Mouse (Mus musculus) neural tube, embryonic 14.5 days (tissue): ENCODE measurements around the gene Tsga10ip. TPM values are rescaled to one million over a fixed set of nuclear protein-coding genes. Genes with fewer than 3 reads are reported as not detected.
"Not testable (repeated sequence)": the region's sequence is repeated elsewhere in the genome, so short reads cannot be mapped to it uniquely, and the experiment has no call there.

Experiments used
- ATAC-seq: fragments of 200-750 bp; cut with Nextera tagmentation; 2 replicates; pipeline ENCODE4 v1.8.0; 2017; ENCODE audit warnings: low read depth, mild to moderate bottlenecking, moderate TSS enrichment, moderate library complexity
- H3K27ac ChIP-seq: fragments of 300-500 bp; sonication (generic); 2 replicates; pipeline ENCODE4 v1.5.1; 2014; ENCODE audit warnings: low read depth, mild to moderate bottlenecking, control low read depth, low read length, moderate library complexity, mixed read lengths
- H3K27me3 ChIP-seq: fragments of 300-500 bp; sonication (generic); 2 replicates; pipeline ENCODE4 v1.6.1; 2014; ENCODE audit warnings: low read length; ENCODE audit not compliant: control insufficient read depth, insufficient read depth
- H3K36me3 ChIP-seq: fragments of 300-500 bp; sonication (generic); 2 replicates; pipeline ENCODE4 v1.6.1; 2014; ENCODE audit warnings: low read length, mixed read lengths; ENCODE audit not compliant: control insufficient read depth, insufficient read depth
- H3K4me1 ChIP-seq: fragments of 300-500 bp; sonication (generic); 2 replicates; pipeline ENCODE4 v1.6.1; 2014; ENCODE audit warnings: low read length; ENCODE audit not compliant: control insufficient read depth, insufficient read depth
- H3K4me2 ChIP-seq: fragments of 300-500 bp; sonication (generic); 2 replicates; pipeline ENCODE4 v1.6.1; 2014; ENCODE audit warnings: mild to moderate bottlenecking, low read depth, low read length, control low read depth
- H3K4me3 ChIP-seq: fragments of 300-500 bp; sonication (generic); 2 replicates; pipeline ENCODE4 v1.5.1; 2014; ENCODE audit warnings: low read depth, low read length, control low read depth, mixed read lengths
- H3K9ac ChIP-seq: fragments of 300-500 bp; sonication (generic); replicated peaks from 2 replicates; pipeline ENCODE4 v1.6.1; 2014; ENCODE audit warnings: low read depth, mild to moderate bottlenecking, control low read depth, low read length, mixed read lengths
- H3K9me3 ChIP-seq: fragments of 300-500 bp; sonication (generic); 2 replicates; pipeline ENCODE4 v1.6.1; 2016; ENCODE audit warnings: low read length; ENCODE audit not compliant: control insufficient read depth
- WGBS: fragments of 180-500 bp; shearing (Covaris S2); extraction: QIAGEN DNeasy Blood & Tissue Kit; methylation state at CpG from one replicate; pipeline ENCODE4 v1.1.7; 2014; 5-methylcytosine and 5-hydroxymethylcytosine counted together
- polyA plus RNA-seq: library from polyadenylated mRNA; unstranded; fragments of >200 nt; fragmentation: Nextera tagmentation; extraction: Ambion mirVana; gene quantifications from 2 replicates; pipeline ENCODE4 v1.2.1, GENCODE M21; 2014

Tsga10ip gene
- polyA plus RNA-seq, 1 experiment from 2014 or later: not detected

DNA sequence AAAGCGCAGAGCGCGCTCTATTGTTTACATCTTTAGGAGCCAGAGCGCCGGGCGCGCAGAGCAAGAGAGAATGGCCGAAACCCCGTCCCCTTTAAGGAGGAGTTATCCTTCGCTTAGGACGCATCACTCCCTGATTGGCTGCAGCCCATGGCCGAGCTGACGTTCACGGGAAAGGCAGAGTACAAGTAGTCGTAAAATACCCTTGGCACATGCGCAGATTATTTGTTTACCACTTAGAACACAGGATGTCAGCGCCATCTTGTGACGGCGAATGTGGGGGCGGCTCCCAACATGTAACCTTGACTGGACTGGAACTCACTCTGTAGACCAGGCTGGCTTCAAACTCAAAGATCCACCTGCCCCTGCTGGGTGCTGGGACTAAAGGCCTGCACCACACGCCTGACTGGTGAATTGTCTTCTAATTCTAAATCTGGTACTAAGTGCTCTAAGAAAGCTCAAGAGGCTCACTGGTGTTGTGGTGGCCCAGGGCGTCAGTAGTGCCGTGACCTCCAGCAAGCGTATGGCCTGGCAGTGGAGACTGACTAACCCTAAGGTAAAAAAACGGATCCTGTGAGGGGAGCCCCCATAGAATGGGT is 4.3 kb upstream of the Tsga10ip start:
- Histone ChIP-seq H3K4me1 (peaks cover 11% of the 10 kb centered on the region), H3K4me3 (peak overlapping the region; percentile 58), H3K9ac (peak overlapping the region; percentile 66), H3K27ac (peak overlapping the region; percentile 88), H3K4me2 (peak overlapping the region; percentile 90)
- 10% methylated on average over 21 of the region's 25 CpGs for WGBS
- H3K36me3 ChIP-seq, H3K27me3 ChIP-seq, H3K9me3 ChIP-seq: not testable (repeated sequence)
- ATAC-seq: peak; percentile 87

DNA sequence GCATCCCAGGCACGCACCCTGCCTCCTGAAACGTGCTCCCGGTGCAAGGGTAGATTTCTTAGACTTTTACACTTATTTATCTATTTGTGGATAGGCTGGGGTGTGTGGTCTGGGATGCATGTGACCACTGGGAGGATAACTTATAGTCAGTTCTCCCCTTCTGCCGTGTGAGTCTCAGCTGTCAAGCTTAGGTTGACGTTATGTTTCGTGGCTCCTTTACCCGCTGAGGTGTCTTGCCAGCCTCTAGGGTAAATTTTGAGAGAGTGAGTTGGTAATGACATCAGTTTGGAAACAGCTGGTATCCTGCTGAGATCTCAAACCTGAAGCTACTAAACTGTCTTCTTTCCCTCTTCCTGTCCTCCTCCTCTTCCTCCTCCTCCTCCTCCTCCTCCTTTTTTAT is 3.6 kb upstream of the Tsga10ip start:
- Histone ChIP-seq H3K27ac (peak overlapping the region; percentile 29; the same call in 1 of the 2 replicates), H3K4me2 (peak overlapping the region; percentile 45), H3K36me3 (no peaks in the 10 kb centered on the region), H3K27me3 (no peaks in the 10 kb centered on the region), H3K9ac (peak overlapping the region; percentile 8; the same call in 1 of the 2 replicates), H3K9me3 (no peaks in the 10 kb centered on the region), H3K4me3 (peak overlapping the region; percentile 23), H3K4me1 (peaks cover 11% of the 10 kb centered on the region)
- 19% methylated on average over 7 of the region's 7 CpGs for WGBS
- ATAC-seq: no peak

DNA sequence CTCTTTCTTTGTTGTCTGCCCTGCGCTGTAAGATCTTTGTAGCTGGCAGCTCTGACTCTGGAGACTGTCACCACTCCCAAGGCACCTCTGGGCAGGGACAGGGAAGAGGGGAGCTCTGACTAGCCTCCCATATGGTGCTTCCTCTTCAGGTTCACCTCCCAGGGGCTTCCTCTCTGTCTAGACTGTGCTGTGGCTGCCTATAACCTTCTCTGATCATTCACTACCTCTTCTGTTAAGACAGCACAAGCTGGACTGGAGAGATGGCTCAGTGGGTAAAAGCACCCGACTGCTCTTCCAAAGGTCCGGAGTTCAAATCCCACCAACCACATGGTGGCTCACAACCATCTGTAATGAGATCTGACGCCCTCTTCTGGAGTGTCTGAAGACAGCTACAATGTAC is 1.3 kb downstream of the Tsga10ip start:
- H3K27me3 ChIP-seq, H3K4me1 ChIP-seq, H3K27ac ChIP-seq, H3K9ac ChIP-seq, H3K4me3 ChIP-seq, H3K9me3 ChIP-seq, ATAC-seq, H3K4me2 ChIP-seq, H3K36me3 ChIP-seq: not testable (repeated sequence)
- WGBS: 82% methylated on average over 4 of the region's 4 CpGs

DNA sequence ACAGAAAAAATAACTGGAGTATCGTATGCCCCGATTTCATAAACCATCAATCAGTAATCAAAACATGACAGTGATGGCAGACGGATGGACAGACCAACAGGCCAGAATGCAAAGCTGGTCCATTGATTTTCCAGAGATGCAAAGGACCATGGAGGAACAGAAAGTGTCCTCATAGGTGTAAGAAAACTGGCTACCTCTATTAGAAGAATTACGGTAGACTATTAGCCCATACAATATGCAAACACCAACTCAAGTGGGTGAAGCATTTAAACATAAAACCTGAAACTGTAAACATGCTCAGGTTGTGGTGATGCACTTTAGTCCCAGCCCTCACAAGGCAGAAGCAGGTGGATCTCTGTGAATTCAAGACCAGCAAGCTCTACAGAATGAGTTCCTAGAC is 7.0 kb downstream of the Tsga10ip start:
- Histone ChIP-seq H3K4me1 (no peaks in the 10 kb centered on the region), H3K36me3 (no peaks in the 10 kb centered on the region), H3K4me2 (no peak overlapping the region), H3K4me3 (no peak overlapping the region), H3K27ac (no peak overlapping the region), H3K9me3 (no peaks in the 10 kb centered on the region), H3K9ac (no peak overlapping the region), H3K27me3 (no peaks in the 10 kb centered on the region)
- ATAC-seq: no peak
- 69% methylated on average over 4 of the region's 4 CpGs for WGBS

DNA sequence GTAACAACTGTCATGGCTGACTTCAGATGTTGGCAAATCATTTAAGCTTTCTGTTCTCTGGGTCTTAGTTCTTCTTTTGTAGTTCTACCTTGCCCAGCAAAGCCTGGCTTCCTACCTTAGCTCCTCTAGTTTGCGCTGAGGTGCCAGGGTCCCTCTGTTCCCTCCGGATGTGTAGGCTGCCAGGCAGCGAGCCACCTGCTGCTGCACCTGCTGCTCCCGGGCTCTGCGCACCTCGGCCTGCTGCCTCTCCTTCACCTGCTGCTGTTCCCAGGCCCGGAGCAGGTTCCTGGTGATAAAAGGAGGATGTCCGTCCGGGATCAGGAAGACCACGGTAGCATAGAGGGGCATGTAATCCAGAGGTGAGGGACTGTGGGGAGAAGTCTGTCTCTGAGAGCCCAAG is 8.2 kb downstream of the Tsga10ip start:
- H3K9ac ChIP-seq: no peak overlapping the region
- no peaks in the 10 kb centered on the region for H3K9me3 ChIP-seq
- H3K36me3 ChIP-seq: no peaks in the 10 kb centered on the region
- ATAC-seq: no peak
- H3K4me2 ChIP-seq: no peak overlapping the region
- no peak overlapping the region for H3K27ac ChIP-seq
- no peak overlapping the region for H3K4me3 ChIP-seq
- H3K27me3 ChIP-seq: no peaks in the 10 kb centered on the region
- H3K4me1 ChIP-seq: peaks cover 10% of the 10 kb centered on the region
- 58% methylated on average over 10 of the region's 10 CpGs for WGBS

DNA sequence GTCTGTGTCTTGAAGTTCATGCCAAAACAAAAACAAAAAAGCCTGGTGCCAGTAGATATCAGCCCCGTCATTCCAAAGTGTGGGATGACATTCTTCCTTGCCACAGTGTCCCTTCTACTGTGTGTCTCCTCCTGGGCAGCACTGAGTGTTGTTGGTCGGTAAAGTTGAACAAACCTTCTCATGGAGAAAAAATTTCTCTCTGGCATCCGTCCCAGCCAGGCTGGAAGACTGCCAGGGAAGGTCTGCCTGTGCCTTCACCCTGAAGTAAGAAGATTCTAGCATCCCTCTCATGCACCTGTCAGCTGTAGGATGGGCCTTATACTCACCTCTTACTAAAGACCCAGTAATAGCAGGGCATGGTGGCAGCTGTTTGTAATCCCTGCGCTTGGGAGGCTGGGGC is 9.4 kb downstream of the Tsga10ip start:
- H3K27ac ChIP-seq: no peak overlapping the region
- ATAC-seq: no peak
- peaks cover 11% of the 10 kb centered on the region for H3K4me1 ChIP-seq
- no peaks in the 10 kb centered on the region for H3K9me3 ChIP-seq
- no peak overlapping the region for H3K4me3 ChIP-seq
- H3K9ac ChIP-seq: no peak overlapping the region
- no peaks in the 10 kb centered on the region for H3K36me3 ChIP-seq
- WGBS: 66% methylated on average over 4 of the region's 4 CpGs
- peaks cover 4% of the 10 kb centered on the region; the same call in 1 of the 2 replicates for H3K27me3 ChIP-seq
- H3K4me2 ChIP-seq: no peak overlapping the region

DNA sequence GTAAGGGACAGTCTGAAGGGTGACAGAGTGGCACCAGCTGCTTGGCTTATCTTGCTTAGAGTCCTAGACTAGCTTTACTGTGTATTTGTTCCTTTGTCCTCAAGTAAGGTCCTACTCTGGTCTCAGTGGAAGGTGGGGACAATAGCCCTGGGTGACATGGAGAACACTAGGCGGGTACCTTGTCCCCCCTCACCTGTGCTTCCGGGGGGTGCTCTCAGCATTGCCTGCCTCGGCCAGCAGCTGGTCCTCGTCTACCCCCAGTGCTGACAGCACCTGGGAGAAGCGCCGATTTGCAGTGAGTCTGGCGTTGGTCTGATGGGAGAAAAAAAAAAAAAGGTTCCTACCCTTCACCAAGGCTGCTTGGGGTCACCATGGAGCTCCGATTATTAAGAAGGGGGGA is 11.9 kb downstream of the Tsga10ip start:
- no peak for ATAC-seq
- H3K9me3 ChIP-seq: no peaks in the 10 kb centered on the region
- H3K27me3 ChIP-seq: peaks cover 4% of the 10 kb centered on the region; the same call in 1 of the 2 replicates
- peak overlapping the region; percentile 86; the same call in 1 of the 2 replicates for H3K4me2 ChIP-seq
- H3K36me3 ChIP-seq: no peaks in the 10 kb centered on the region
- H3K4me1 ChIP-seq: peaks cover 23% of the 10 kb centered on the region
- H3K27ac ChIP-seq: no peak overlapping the region
- WGBS: 90% methylated on average over 8 of the region's 8 CpGs
- no peak overlapping the region for H3K4me3 ChIP-seq
- H3K9ac ChIP-seq: no peak overlapping the region

DNA sequence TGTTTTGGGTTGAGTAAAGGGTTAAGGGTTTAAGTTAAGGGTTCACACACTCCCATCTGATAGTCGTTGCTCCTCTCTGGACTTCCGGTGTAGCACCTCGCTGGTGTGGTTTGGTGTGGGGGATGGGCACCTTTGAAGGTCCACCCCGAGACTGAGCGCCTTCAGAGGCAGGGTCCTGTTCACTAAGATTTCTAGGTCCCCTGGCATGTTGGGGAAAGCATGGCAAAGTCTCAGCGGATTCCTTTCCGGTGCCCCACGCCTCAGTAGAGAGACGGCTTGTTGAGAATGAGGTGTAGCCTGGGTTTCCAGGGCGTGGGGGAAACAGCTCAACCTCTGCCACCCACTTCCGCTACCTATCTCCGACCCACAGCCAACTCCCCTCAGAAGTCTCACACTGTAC is 12.7 kb downstream of the Tsga10ip start:
- H3K27ac ChIP-seq: no peak overlapping the region
- peaks cover 5% of the 10 kb centered on the region; the same call in 1 of the 2 replicates for H3K36me3 ChIP-seq
- H3K9ac ChIP-seq: peak overlapping the region; percentile 29; the same call in 1 of the 2 replicates
- H3K27me3 ChIP-seq: peaks cover 4% of the 10 kb centered on the region; the same call in 1 of the 2 replicates
- peak overlapping the region; percentile 86 for H3K4me2 ChIP-seq
- peak overlapping the region; percentile 96; the same call in 1 of the 2 replicates for H3K4me3 ChIP-seq
- no peaks in the 10 kb centered on the region for H3K9me3 ChIP-seq
- 47% methylated on average over 12 of the region's 12 CpGs for WGBS
- no peak for ATAC-seq
- H3K4me1 ChIP-seq: peaks cover 23% of the 10 kb centered on the region

DNA sequence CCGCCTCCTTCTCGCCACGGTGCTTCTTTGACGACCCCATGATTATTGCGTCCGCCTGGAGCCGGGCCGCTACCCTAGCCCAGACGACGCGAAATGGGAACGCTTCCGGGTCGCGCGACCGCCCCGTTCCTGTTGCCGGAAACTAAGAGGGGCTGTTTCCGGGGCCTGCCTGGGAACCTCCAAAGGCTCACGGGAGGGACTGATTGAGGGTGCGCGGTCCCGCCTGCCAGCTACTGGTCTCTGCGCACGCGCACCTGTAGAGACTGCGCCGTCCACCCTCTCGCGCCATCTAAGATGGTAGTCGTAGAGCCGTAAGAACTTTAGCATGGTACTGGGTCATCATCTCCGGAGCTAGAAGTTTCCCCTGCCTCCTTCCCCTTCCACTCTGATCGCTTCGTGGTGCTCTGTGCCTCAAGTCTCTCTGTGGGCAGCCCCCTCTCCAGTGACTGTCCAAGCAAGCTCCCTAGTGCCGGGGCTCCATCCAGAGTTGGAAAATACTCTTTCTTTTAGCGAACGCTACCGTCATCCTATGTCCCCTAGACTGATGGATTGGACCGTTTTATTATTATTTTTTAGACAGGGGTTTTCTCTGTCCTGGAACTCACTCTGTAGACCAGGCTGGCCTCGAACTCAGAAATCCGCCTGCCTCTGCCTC is 13.6 kb downstream of the Tsga10ip start, which contains the start of gene Sart1:
TSS of gene Sart1 (minus strand) at position 116 of the 655 bp plus-strand sequence.
- ATAC-seq: peak; percentile 97
- H3K27me3 ChIP-seq: peaks cover 4% of the 10 kb centered on the region; the same call in 1 of the 2 replicates
- peak within 1 kb of the TSS; percentile 75 for H3K27ac ChIP-seq
- H3K4me2 ChIP-seq: peak within 1 kb of the TSS; percentile 86
- peak within 1 kb of the TSS; percentile 96 for H3K4me3 ChIP-seq
- no peaks in the 10 kb centered on the region for H3K9me3 ChIP-seq
- WGBS: 3% methylated on average over 43 of the region's 43 CpGs
- H3K4me1 ChIP-seq: peaks cover 23% of the 10 kb centered on the region
- peak within 1 kb of the TSS; percentile 90 for H3K9ac ChIP-seq
- H3K36me3 ChIP-seq: peaks cover 14% of the 10 kb centered on the region; the same call in 1 of the 2 replicates
